Mouse (Mus musculus) gastrocnemius, postnatal 36 days (tissue): ENCODE results near the gene Ccdc170. TPM values are rescaled to one million over a fixed set of nuclear protein-coding genes. Genes with fewer than 3 reads are reported as not detected.
A peak's percentile ranks its signal among the peaks of the same experiment; 100 is the strongest.
"Not testable (repeated sequence)": the region's sequence is repeated elsewhere in the genome, so short reads cannot be mapped to it uniquely, and the experiment has no call there.

ENCODE experiments used
- DNase-seq, 2 experiments: peaks; one replicate each; pipeline ENCODE4 v3.0.0; 2022
- intact Hi-C: fragments of 180-260 bp; cut with DNase I; formaldehyde crosslinking; loops from one replicate; pipeline ENCODE4 v1.15.1; 2025
- long read RNA-seq, 2 experiments: library from polyadenylated mRNA; stranded (forward); transcript quantifications; one replicate each; pipeline ENCODE4 v2.0.0; 2021
- total RNA-seq, 2 experiments: library from RNA; stranded (reverse); gene quantifications; 2 replicates each; pipeline ENCODE4 v1.2.3; 2021

The Ccdc170 gene
- under 1 TPM; 0.27 to 0.59 TPM for total RNA-seq
- long read RNA-seq, experiment 1, result 0 reads
- long read RNA-seq, experiment 2, result 0 reads

- DNase-seq, result peak; percentile 12 to 41
- intact Hi-C loops, result no loop called here
Observed at GRCm38 (mm10) chr10:4482355-4482754, at the start of gene Ccdc170. Gene Ccdc170 (plus strand): TSS chr10:4482502.

GRCm38 (mm10) chr10:4432996-4433755 is 49.1 kb upstream of the Ccdc170 start:
- DNase-seq, result no peak
- intact Hi-C loops, result loop anchor here (10.0 kb wide), 1 partner anchor 1372 kb away; the partner anchor contains the start of gene Fbxo5

GRCm38 (mm10) chr10:4433871-4434270 is 48.4 kb upstream of the Ccdc170 start:
- intact Hi-C loops, result loop anchor here (10.0 kb wide), 1 partner anchor 1371 kb away; the partner anchor contains the start of gene Fbxo5
- DNase-seq, result not testable (repeated sequence)

- DNase-seq, result no peak
- intact Hi-C loops, result loop anchor here (10.0 kb wide), 1 partner anchor 1369 kb away; the partner anchor contains the start of gene Fbxo5
Observed at GRCm38 (mm10) chr10:4435416-4435815, 46.9 kb upstream of the Ccdc170 start.

- intact Hi-C loops, result no loop called here
Observed at GRCm38 (mm10) chr10:4456409-4456808, 25.9 kb upstream of the Ccdc170 start.

GRCm38 (mm10) chr10:4460201-4460600 is 22.1 kb upstream of the Ccdc170 start:
- DNase-seq, result no peak
- intact Hi-C loops, result no loop called here

More at GRCm38 (mm10) chr10:4456409-4456808, 25.9 kb upstream of the Ccdc170 start:
- DNase-seq, result no peak

GRCm38 (mm10) chr10:4465799-4466198 is 16.5 kb upstream of the Ccdc170 start:
- intact Hi-C loops, result no loop called here
- DNase-seq, result no peak

GRCm38 (mm10) chr10:4469406-4469805 is 12.9 kb upstream of the Ccdc170 start:
- no peak for DNase-seq
- intact Hi-C loops, result no loop called here

- no peak for DNase-seq
- intact Hi-C loops, result no loop called here
Observed at GRCm38 (mm10) chr10:4473591-4473993, 8.7 kb upstream of the Ccdc170 start.

GRCm38 (mm10) chr10:4475431-4475830 is 6.9 kb upstream of the Ccdc170 start:
- intact Hi-C loops, result no loop called here
- no peak for DNase-seq

- intact Hi-C loops, result no loop called here
Observed at GRCm38 (mm10) chr10:4476604-4477003, 5.7 kb upstream of the Ccdc170 start.

GRCm38 (mm10) chr10:4480929-4481328 is 1.4 kb upstream of the Ccdc170 start:
- intact Hi-C loops, result no loop called here
- no peak for DNase-seq

More at GRCm38 (mm10) chr10:4476604-4477003, 5.7 kb upstream of the Ccdc170 start:
- no peak for DNase-seq

- intact Hi-C loops, result no loop called here
- DNase-seq, result peak; percentile 29 to 42
Observed at GRCm38 (mm10) chr10:4481695-4482094, 607 bp upstream of the Ccdc170 start.

GRCm38 (mm10) chr10:4483848-4484247 is 1.5 kb downstream of the Ccdc170 start:
- no peak for DNase-seq
- intact Hi-C loops, result no loop called here

- intact Hi-C loops, result no loop called here
- DNase-seq, result no peak
Observed at GRCm38 (mm10) chr10:4484986-4485385, 2.7 kb downstream of the Ccdc170 start.

GRCm38 (mm10) chr10:4489865-4490264 is 7.6 kb downstream of the Ccdc170 start:
- intact Hi-C loops, result no loop called here
- no peak for DNase-seq

GRCm38 (mm10) chr10:4491281-4491680 is 9.0 kb downstream of the Ccdc170 start:
- intact Hi-C loops, result no loop called here
- DNase-seq, result no peak

- intact Hi-C loops, result no loop called here
- DNase-seq, result no peak
Observed at GRCm38 (mm10) chr10:4492045-4492444, 9.7 kb downstream of the Ccdc170 start.

- intact Hi-C loops, result no loop called here
- no peak for DNase-seq
Observed at GRCm38 (mm10) chr10:4492909-4493308, 10.6 kb downstream of the Ccdc170 start.

GRCm38 (mm10) chr10:4503251-4503650 is 20.9 kb downstream of the Ccdc170 start:
- intact Hi-C loops, result no loop called here

GRCm38 (mm10) chr10:4512725-4513124 is 30.4 kb downstream of the Ccdc170 start:
- intact Hi-C loops, result no loop called here
- DNase-seq, result no peak

More at GRCm38 (mm10) chr10:4503251-4503650, 20.9 kb downstream of the Ccdc170 start:
- no peak for DNase-seq

GRCm38 (mm10) chr10:4517614-4518013 is 35.3 kb downstream of the Ccdc170 start:
- intact Hi-C loops, result no loop called here
- DNase-seq, result no peak
